Mouse (Mus musculus) ES-E14 (cell line): Measurements from ENCODE around the gene Dda1. TPM values are rescaled to one million over a fixed set of nuclear protein-coding genes. Genes with fewer than 3 reads are reported as not detected.

Source experiments
- DNase-seq: peaks from one replicate; pipeline ENCODE4 v3.0.0-alpha.2; 2013; ENCODE audit warnings: low read depth, low spot score
- H3K27ac ChIP-seq: 2 replicates; pipeline ENCODE4 v1.5.1; 2012; ENCODE audit warnings: low read depth, mild to moderate bottlenecking, low read length, moderate library complexity, mixed read lengths; ENCODE audit not compliant: poor library complexity, insufficient read depth, severe bottlenecking
- H3K36me3 ChIP-seq: 2 replicates; pipeline ENCODE4 v1.6.1; 2012; ENCODE audit warnings: mild to moderate bottlenecking, low read length, moderate library complexity, mixed read lengths; ENCODE audit not compliant: control insufficient read depth, poor library complexity, insufficient read depth, severe bottlenecking
- H3K4me1 ChIP-seq, 2 experiments: fragments of 150-350 bp in 1 of 2; sonication (generic) in 1 of 2; 2 replicates each; pipeline ENCODE4 v1.6.1; 2012; ENCODE audit warnings: low read length in 2 of 2, mild to moderate bottlenecking in 1 of 2, mixed read lengths in 1 of 2; ENCODE audit not compliant: control insufficient read depth in 2 of 2, insufficient read depth in 2 of 2, poor library complexity in 1 of 2
- H3K4me3 ChIP-seq, 2 experiments: fragments of 150-350 bp in 1 of 2; sonication (generic) in 1 of 2; 2 replicates each; pipeline ENCODE4 v1.5.1; 2012; ENCODE audit warnings: low read length in 2 of 2, low read depth in 1 of 2, mild to moderate bottlenecking in 1 of 2, mixed read lengths in 1 of 2; ENCODE audit not compliant: insufficient read depth in 1 of 2, poor library complexity in 1 of 2, severe bottlenecking in 1 of 2
- H3K9ac ChIP-seq: 2 replicates; pipeline ENCODE4 v1.6.1; 2012; ENCODE audit warnings: low read depth, mild to moderate bottlenecking, low read length, mixed read lengths; ENCODE audit not compliant: poor library complexity, insufficient read depth, severe bottlenecking
- H3K9me3 ChIP-seq: fragments of 150-350 bp; sonication (generic); 2 replicates; pipeline ENCODE4 v1.6.1; 2012; ENCODE audit warnings: low read depth, mild to moderate bottlenecking, low read length; ENCODE audit not compliant: control insufficient read depth, insufficient read depth
- CHD2 ChIP-seq: IDR thresholded peaks from 2 replicates; pipeline ENCODE4 v1.6.1; 2014; ENCODE audit warnings: mild to moderate bottlenecking, low read depth, low read length, inconsistent platforms
- HCFC1 ChIP-seq: IDR thresholded peaks from 2 replicates; pipeline ENCODE4 v1.6.1; 2012; ENCODE audit warnings: low read length, inconsistent platforms, borderline replicate concordance; ENCODE audit not compliant: insufficient read depth
- MAFK ChIP-seq: IDR thresholded peaks from 2 replicates; pipeline ENCODE4 v1.6.1; 2014; ENCODE audit warnings: mild to moderate bottlenecking, low read depth, low read length, inconsistent platforms; ENCODE audit not compliant: insufficient read depth
- ZC3H11A ChIP-seq: IDR thresholded peaks from 2 replicates; pipeline ENCODE4 v1.6.1; 2012; ENCODE audit warnings: low read depth, mild to moderate bottlenecking, inconsistent platforms, low read length, borderline replicate concordance
- ZNF384 ChIP-seq: IDR thresholded peaks from 2 replicates; pipeline ENCODE4 v1.6.1; 2012; ENCODE audit warnings: low read depth, low read length, inconsistent platforms
- in situ Hi-C, 2 experiments: fragments of 600-800 bp; cut with MboI; formaldehyde crosslinking; loops; one replicate each; pipeline ENCODE4 v1.15.1; 2025; ENCODE audit warnings: low sequenced_read_pairs in 2 of 2, inconsistent platforms in 1 of 2; ENCODE audit not compliant: unreplicated experiment in 2 of 2
- total RNA-seq: library from RNA; depleted of rRNA; stranded (reverse); fragments of 300-350 nt; gene quantifications from 2 replicates; pipeline ENCODE4 v1.2.3, GENCODE M21; 2012

The Dda1 gene
- total RNA-seq, 1 experiment = 65.1 TPM

DNA sequence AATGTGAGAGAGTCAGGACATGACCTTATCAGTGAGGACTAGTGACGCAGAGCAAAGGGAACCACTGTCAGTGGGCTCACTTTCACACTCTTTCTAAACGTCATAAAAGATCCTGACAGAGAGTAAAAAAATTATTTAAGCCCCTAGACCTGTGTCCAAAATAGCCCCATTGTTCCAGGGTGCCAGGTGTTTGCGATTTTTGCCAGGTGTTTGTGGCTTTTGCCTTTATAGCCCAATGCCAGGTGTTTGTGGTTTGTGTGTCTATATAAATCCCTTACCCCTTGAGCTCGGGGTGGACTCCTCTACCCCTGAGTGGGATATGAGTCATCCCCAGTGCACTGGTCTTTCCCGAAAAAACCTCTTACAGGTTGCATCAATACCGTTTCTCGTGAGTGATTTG is 23.9 kb upstream of the Dda1 start:
- TF ChIP-seq ZNF384 (no peak), MAFK (no peak), ZC3H11A (no peak), CHD2 (no peak), HCFC1 (no peak)
- in situ Hi-C loops = no loop called here
- no peak overlapping the region for H3K27ac ChIP-seq
- H3K9ac ChIP-seq = no peak overlapping the region
- H3K9me3 ChIP-seq = no peaks in the 10 kb centered on the region
- H3K4me3 ChIP-seq = no peak overlapping the region
- DNase-seq = no peak
- no peaks in the 10 kb centered on the region for H3K4me1 ChIP-seq
- no peaks in the 10 kb centered on the region for H3K36me3 ChIP-seq

DNA sequence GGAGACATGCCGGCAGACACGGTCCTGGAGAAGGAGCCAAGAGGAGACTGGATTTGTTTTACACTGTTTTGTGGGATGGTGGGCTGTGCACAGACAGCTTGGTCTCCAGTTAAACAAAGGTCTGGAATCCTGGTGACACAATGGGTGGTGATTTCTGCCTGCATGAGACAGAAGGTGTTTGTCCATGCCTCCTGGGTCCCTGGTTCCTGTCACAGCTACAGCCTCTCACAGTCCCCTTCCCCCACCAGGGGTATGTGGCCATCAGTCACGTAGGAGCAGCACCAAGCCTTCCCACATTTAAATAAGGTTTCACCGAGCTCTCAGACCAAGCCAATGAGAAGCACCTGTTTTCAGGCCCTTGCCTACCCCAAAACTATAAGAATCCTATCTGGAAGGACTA is 17.7 kb upstream of the Dda1 start:
- H3K9ac ChIP-seq = no peak overlapping the region
- H3K36me3 ChIP-seq = no peaks in the 10 kb centered on the region
- DNase-seq = no peak
- TF ChIP-seq ZNF384 (no peak), HCFC1 (no peak), ZC3H11A (no peak), CHD2 (no peak), MAFK (no peak)
- H3K9me3 ChIP-seq = no peaks in the 10 kb centered on the region
- no peak overlapping the region for H3K27ac ChIP-seq
- H3K4me1 ChIP-seq = no peaks in the 10 kb centered on the region
- H3K4me3 ChIP-seq = no peak overlapping the region
- in situ Hi-C loops = no loop called here

DNA sequence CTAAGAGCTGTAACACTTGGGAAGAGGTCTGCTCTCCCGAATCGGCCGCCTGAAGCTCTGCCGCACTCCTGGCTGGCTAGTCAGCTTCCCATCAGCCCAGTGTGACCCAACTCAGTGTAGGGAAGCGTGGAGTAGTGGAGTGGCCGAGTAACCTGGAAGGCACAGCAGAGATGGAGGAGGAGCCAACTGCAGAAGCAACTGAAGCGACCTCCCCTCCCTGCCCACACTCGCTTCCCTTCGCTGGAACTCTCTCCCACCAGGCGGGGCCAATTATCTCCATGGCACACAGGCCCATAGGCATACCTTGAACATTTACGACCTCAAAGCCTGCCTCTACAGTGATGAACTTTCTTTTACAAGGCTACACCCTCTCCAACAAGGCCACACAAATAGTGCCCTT is 17.2 kb upstream of the Dda1 start:
- no peak for DNase-seq
- Histone ChIP-seq H3K27ac (no peak overlapping the region), H3K4me1 (no peaks in the 10 kb centered on the region; a peak in 1 of 4 replicates), H3K4me3 (no peak overlapping the region), H3K9ac (no peak overlapping the region), H3K36me3 (no peaks in the 10 kb centered on the region), H3K9me3 (no peaks in the 10 kb centered on the region)
- in situ Hi-C loops = no loop called here
- TF ChIP-seq HCFC1 (no peak), ZNF384 (no peak), ZC3H11A (no peak), MAFK (no peak), CHD2 (no peak)

DNA sequence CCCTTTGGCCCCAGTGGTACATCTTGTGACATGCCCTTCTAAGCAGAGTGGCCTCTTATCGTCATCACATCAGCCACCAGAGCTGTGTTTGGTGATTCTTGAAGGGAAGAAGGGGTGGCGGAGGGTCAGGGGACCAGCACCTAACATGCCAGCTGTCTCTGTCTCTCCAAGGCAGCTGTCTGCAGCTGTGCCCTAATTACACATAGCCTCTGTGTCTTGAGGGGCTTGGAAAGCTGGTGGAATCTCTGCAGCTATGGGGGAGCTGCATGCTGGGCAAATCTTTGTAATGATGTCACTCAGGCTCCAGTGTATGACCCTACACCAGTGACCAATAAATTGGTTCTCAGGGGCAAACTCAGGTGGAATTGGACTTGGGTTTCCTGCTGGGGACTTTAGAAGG is 16.3 kb upstream of the Dda1 start:
- Histone ChIP-seq H3K9ac (no peak overlapping the region), H3K4me3 (no peak overlapping the region), H3K4me1 (peaks cover 0 to 5% of the 10 kb centered on the region in 2 experiments; a peak in 3 of 4 replicates), H3K27ac (no peak overlapping the region), H3K9me3 (no peaks in the 10 kb centered on the region), H3K36me3 (no peaks in the 10 kb centered on the region)
- in situ Hi-C loops = no loop called here
- TF ChIP-seq HCFC1 (no peak), ZNF384 (no peak), ZC3H11A (no peak), CHD2 (no peak), MAFK (no peak)
- no peak for DNase-seq

DNA sequence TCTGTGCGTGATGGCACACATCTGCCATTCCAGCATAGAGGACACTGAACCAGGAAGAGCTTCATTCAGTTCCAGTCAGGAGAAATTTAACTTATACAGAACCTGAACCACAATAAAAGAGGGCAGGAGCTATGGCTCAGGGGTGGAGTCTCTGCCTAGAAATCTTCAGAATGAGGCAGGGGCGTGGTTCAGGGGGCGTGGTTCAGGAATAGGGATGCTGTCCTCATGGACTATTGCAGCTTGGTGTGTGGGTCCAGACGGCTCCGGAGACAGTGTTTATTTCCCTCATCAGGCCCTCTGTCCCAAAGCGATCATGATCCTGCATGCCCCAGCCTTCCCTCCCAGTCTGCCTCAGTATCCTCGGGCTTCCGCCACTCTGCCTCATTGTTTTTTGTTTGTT is 14.3 kb upstream of the Dda1 start:
- Histone ChIP-seq H3K4me1 (peaks cover 4 to 5% of the 10 kb centered on the region in 2 experiments; a peak in 3 of 4 replicates), H3K9me3 (no peaks in the 10 kb centered on the region), H3K9ac (no peak overlapping the region), H3K27ac (no peak overlapping the region), H3K4me3 (no peak overlapping the region), H3K36me3 (no peaks in the 10 kb centered on the region)
- TF ChIP-seq HCFC1 (no peak), ZNF384 (no peak), MAFK (no peak), CHD2 (no peak)
- in situ Hi-C loops = no loop called here
- no peak for DNase-seq
